Mouse (Mus musculus) limb, embryonic 11.5 days (tissue): Measurements from ENCODE around the gene Hspb2. TPM values are rescaled to one million over a fixed set of nuclear protein-coding genes. Genes with fewer than 3 reads are reported as not detected.
A peak's percentile ranks its signal among the peaks of the same experiment; 100 is the strongest.

Experiments used
- ATAC-seq: fragments of 200-750 bp; cut with Nextera tagmentation; 2 replicates; pipeline ENCODE4 v1.8.0; 2017; ENCODE audit warnings: low read depth; ENCODE audit not compliant: insufficient number of reproducible peaks, low FRiP score, low TSS enrichment
- DNase-seq: peaks from one replicate; pipeline ENCODE4 v3.0.0-alpha.2; 2015; ENCODE audit warnings: low spot score
- H3K27ac ChIP-seq: fragments of 300-500 bp; sonication (generic); replicated peaks from 2 replicates; pipeline ENCODE4 v1.5.1; 2014; ENCODE audit warnings: low read depth, mild to moderate bottlenecking, low read length
- H3K27me3 ChIP-seq: fragments of 300-500 bp; sonication (generic); 2 replicates; pipeline ENCODE4 v1.6.1; 2014; ENCODE audit warnings: mild to moderate bottlenecking, low read length, mixed read lengths; ENCODE audit not compliant: control insufficient read depth, insufficient read depth
- H3K36me3 ChIP-seq: fragments of 300-500 bp; sonication (generic); 2 replicates; pipeline ENCODE4 v1.6.1; 2014; ENCODE audit warnings: mild to moderate bottlenecking, low read length, moderate library complexity, mixed read lengths; ENCODE audit not compliant: control insufficient read depth, insufficient read depth
- H3K4me1 ChIP-seq: fragments of 300-500 bp; sonication (generic); 2 replicates; pipeline ENCODE4 v1.6.1; 2014; ENCODE audit warnings: low read length, mixed read lengths; ENCODE audit not compliant: control insufficient read depth, insufficient read depth
- H3K4me2 ChIP-seq: fragments of 300-500 bp; sonication (generic); 2 replicates; pipeline ENCODE4 v1.6.1; 2014; ENCODE audit warnings: low read depth, mild to moderate bottlenecking, moderate library complexity; ENCODE audit not compliant: severe bottlenecking
- H3K4me3 ChIP-seq: fragments of 300-500 bp; sonication (generic); 2 replicates; pipeline ENCODE4 v1.5.1; 2014; ENCODE audit warnings: low read depth, low read length
- H3K9ac ChIP-seq: fragments of 300-500 bp; sonication (generic); 2 replicates; pipeline ENCODE4 v1.6.1; 2014; ENCODE audit warnings: mild to moderate bottlenecking, low read length
- H3K9me3 ChIP-seq: fragments of 300-500 bp; sonication (generic); 2 replicates; pipeline ENCODE4 v1.6.1; 2016; ENCODE audit warnings: low read length; ENCODE audit not compliant: control insufficient read depth
- WGBS: fragments of 180-500 bp; shearing (Covaris S2); extraction: QIAGEN DNeasy Blood & Tissue Kit; methylation state at CpG from one replicate; pipeline ENCODE4 v1.1.7; 2014; 5-methylcytosine and 5-hydroxymethylcytosine counted together
- polyA plus RNA-seq: library from polyadenylated mRNA; unstranded; fragments of >200 nt; fragmentation: Nextera tagmentation; extraction: Ambion mirVana; gene quantifications from 2 replicates; pipeline ENCODE4 v1.2.1, GENCODE M21; 2014

Gene Hspb2
- polyA plus RNA-seq, 1 experiment from 2014 or later, result 3.5 TPM

DNA sequence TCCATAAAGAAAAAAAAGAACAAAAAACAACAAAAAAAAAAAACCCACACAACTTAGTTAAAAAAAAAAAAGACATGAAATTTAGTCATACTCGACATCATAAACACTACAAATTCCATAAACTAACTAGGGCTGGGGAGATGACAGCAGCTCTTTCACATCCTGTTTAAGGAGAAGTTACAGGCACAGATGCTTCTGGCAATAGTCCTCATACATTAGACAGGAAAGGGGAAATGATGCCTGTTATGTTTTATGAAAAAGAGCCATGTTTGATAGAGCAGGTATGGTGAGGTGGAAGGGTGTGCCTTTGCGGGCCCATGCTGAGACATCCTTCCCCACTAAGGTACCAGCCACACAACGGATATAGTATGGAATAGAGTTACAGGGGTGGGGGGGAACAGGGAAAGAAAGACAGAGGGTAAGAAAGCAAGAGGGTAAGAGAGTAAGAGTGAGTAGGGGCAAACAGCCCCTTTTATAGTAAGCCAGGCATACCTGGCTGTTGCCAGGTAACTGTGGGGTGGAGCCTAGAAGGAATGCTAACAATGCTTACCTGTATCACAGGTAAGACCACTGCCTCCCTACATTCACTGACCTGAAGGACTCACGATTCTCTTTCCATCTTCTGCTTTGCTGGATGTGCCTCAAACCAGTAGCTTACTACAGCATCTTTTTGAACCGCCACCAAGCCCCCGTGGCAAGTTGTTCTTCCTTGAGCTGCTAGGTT is 9.5 kb upstream of the Hspb2 start:
- Histone ChIP-seq H3K36me3 (no peaks in the 10 kb centered on the region), H3K27me3 (no peaks in the 10 kb centered on the region), H3K4me1 (no peaks in the 10 kb centered on the region), H3K4me3 (no peak overlapping the region), H3K4me2 (no peak overlapping the region), H3K27ac (no peak overlapping the region), H3K9ac (no peak overlapping the region), H3K9me3 (no peaks in the 10 kb centered on the region)
- WGBS, result 70% methylated on average over 6 of the region's 6 CpGs
- no peak for ATAC-seq
- no peak for DNase-seq

DNA sequence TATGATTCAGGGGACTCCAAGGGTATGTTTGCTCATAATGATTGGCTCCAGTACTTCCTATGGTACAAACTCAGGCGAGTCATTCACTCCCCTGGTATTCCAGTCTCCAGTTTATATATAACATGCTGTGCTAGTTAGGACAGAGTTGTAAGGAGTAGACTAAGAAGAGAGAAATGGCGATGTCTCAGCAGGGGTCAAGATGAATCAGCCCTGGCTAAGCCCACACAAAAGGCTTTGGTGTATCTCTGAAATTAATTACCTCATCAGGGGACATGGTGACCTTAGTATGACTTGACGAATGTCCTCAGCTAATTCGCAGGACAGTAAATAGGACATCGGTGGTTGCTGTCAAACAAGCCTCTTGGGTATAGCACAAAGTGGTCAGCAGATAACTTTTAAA is 4.6 kb upstream of the Hspb2 start:
- H3K4me3 ChIP-seq, result no peak overlapping the region
- ATAC-seq, result no peak
- H3K36me3 ChIP-seq, result no peaks in the 10 kb centered on the region
- H3K27me3 ChIP-seq, result no peaks in the 10 kb centered on the region
- 45% methylated on average over 5 of the region's 5 CpGs for WGBS
- DNase-seq, result no peak
- H3K4me1 ChIP-seq, result no peaks in the 10 kb centered on the region
- no peak overlapping the region for H3K9ac ChIP-seq
- no peaks in the 10 kb centered on the region for H3K9me3 ChIP-seq
- no peak overlapping the region for H3K27ac ChIP-seq
- no peak overlapping the region for H3K4me2 ChIP-seq

DNA sequence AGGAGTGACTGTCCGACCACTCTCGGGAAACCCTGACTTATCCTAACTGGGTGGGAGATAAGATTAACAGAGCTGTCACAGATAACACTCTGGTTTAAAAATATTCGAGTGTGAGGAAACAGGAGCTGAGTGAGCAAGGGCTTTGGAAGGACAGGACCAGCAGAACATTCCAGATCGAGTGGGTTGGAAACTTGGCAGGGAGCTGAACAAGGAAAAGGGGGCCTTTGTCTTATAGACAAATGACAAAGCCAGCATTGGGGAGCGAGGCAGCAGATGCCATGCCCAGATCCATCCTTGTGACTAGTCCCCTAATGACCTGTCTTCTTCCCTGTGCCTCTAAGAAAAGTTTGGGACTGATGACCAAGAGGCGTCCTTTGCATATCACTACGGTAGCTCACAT is 1.8 kb upstream of the Hspb2 start:
- ATAC-seq (no peak), DNase-seq (no peak)
- Histone ChIP-seq H3K9ac (no peak overlapping the region), H3K27me3 (no peaks in the 10 kb centered on the region), H3K27ac (no peak overlapping the region), H3K4me1 (no peaks in the 10 kb centered on the region), H3K4me2 (no peak overlapping the region), H3K4me3 (no peak overlapping the region), H3K36me3 (no peaks in the 10 kb centered on the region), H3K9me3 (no peaks in the 10 kb centered on the region)
- WGBS, result 78% methylated on average over 7 of the region's 7 CpGs

DNA sequence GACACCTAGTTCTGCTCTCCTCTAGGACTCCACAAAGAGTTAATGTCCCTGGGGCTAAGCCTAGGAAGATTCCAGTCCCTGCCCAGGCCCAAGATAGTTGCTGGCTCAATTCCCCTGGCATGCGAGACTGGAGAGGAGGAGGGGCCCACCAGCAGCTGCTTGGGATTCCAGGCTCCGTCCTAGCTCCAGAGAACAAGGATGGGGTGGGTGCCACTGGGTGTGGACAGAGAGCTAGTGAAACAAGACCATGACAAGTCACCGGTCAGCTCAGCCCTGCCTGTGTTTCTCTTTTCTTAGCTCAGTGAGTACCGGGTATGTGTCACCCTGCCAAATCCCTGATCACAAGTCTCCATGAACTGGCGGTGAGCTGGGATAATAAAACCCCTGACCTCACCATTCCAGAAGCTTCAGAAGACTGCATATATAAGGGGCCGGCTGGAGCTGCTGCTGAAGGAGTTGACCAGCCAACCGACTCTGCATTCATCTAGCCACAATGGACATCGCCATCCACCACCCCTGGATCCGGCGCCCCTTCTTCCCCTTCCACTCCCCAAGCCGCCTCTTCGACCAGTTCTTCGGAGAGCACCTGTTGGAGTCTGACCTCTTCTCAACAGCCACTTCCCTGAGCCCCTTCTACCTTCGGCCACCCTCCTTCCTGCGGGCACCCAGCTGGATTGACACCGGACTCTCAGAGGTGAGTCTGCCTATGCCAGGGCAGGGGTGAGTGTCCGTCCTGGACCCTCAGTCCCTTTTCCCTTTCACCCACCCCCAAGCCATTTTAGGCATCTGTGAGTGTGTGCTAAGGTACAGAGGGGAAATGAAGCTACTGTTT is 846 bp upstream of the Hspb2 start:
- ATAC-seq (no peak), DNase-seq (no peak)
- Histone ChIP-seq H3K36me3 (no peaks in the 10 kb centered on the region), H3K27me3 (no peaks in the 10 kb centered on the region), H3K9ac (no peak overlapping the region), H3K27ac (no peak overlapping the region), H3K4me1 (no peaks in the 10 kb centered on the region), H3K9me3 (no peaks in the 10 kb centered on the region), H3K4me3 (no peak overlapping the region), H3K4me2 (no peak overlapping the region)
- WGBS, result 69% methylated on average over 17 of the region's 17 CpGs

DNA sequence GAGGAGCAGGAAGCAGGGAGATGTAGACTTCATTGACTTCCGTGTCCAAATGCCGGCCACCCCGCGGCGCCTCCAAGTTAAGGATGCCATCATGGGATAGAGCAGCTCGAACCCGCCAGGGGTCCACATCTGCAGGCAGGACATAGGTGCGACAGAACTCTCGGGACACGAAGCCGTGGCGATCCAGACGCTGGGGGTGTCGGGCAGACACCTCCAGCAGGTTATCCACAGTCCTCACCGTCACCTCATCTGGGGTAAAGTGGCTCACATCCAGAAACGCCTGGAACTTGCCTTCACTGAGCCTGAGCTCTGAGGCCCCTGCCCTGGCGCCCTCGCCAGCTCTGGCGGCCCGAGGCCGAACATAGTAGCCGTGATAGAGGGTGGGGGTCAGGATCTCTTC is 831 bp downstream of the Hspb2 start, which contains the start of gene Cryab:
Gene Cryab, plus strand, starts transcription at position 3 of the 400 bp plus-strand sequence.
- DNase-seq (no peak), ATAC-seq (no peak)
- Histone ChIP-seq H3K4me1 (no peaks in the 10 kb centered on the region), H3K9ac (no peak within 1 kb of the TSS), H3K4me2 (no peak within 1 kb of the TSS), H3K4me3 (no peak within 1 kb of the TSS), H3K27me3 (no peaks in the 10 kb centered on the region), H3K27ac (no peak within 1 kb of the TSS), H3K36me3 (no peaks in the 10 kb centered on the region), H3K9me3 (no peaks in the 10 kb centered on the region)
- 65% methylated on average over 22 of the region's 22 CpGs for WGBS

DNA sequence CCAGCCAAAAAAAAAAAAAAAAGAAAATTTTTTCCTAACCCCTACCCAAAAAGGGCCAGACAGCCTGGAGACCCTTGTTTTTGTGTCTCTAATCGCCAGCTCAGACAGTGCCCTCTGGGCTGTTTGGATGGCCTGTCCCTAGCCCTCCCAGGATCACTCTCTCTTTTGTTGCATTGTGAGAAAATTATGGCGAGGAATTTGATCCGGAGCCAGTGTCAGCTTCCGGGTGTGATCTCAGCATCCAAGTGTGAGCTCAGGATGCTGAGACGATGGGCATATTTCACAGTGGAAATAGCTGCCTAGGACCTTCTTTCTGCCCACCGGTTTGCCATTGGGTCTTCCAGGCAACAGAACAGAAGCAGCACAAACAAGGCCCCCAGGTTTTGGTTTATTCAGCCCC is 1.4 kb downstream of the Hspb2 start:
- H3K4me3 ChIP-seq, result no peak overlapping the region
- no peaks in the 10 kb centered on the region for H3K27me3 ChIP-seq
- DNase-seq (no peak), ATAC-seq (no peak)
- H3K9ac ChIP-seq, result no peak overlapping the region
- H3K36me3 ChIP-seq, result no peaks in the 10 kb centered on the region
- WGBS, result 85% methylated on average over 6 of the region's 6 CpGs
- no peaks in the 10 kb centered on the region for H3K9me3 ChIP-seq
- 0 out of 2 replicates have a peak, but pooled peaks cover 3% of the 10 kb centered on the region for H3K4me1 ChIP-seq
- no peak overlapping the region for H3K27ac ChIP-seq
- no peak overlapping the region for H3K4me2 ChIP-seq

DNA sequence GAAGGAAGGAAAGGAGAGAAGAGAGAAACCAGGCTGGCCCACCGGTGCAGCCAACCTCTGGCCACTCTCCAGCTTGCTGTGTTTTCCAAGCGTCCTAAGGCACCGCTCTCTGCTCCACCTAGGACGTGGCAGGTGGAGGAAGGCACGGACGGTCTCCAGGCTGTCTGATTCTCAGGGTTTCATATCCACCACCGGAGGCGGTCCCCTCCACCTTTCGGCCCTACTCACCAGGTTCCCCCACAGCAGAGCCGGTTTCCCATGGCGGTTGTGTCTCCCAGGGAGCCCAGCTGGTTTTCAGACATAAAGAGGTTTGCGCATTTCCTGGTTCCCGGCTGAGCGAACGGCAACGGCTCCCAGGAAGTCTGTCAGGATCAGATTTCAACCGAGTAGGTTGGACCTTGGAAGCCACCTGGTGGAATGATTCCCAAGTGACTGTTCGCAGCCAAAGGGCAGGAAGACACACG is 5.9 kb downstream of the Hspb2 start, which contains the start of gene 2310030G06Rik:
Gene 2310030G06Rik, minus strand, starts transcription at position 323 of the 464 bp plus-strand sequence.
- peak; percentile 58 for DNase-seq
- H3K36me3 ChIP-seq, result no peaks in the 10 kb centered on the region
- H3K9ac ChIP-seq, result peak within 1 kb of the TSS; percentile 46; the same call in 1 of the 2 replicates
- no peaks in the 10 kb centered on the region for H3K27me3 ChIP-seq
- 0 out of 2 replicates have a peak, but pooled peaks cover 3% of the 10 kb centered on the region for H3K4me1 ChIP-seq
- H3K9me3 ChIP-seq, result no peaks in the 10 kb centered on the region
- no peak for ATAC-seq
- peak within 1 kb of the TSS; percentile 20 for H3K4me3 ChIP-seq
- peak within 1 kb of the TSS; percentile 55 for H3K4me2 ChIP-seq
- WGBS, result 2% methylated on average over 19 of the region's 19 CpGs
- H3K27ac ChIP-seq, result no peak within 1 kb of the TSS

DNA sequence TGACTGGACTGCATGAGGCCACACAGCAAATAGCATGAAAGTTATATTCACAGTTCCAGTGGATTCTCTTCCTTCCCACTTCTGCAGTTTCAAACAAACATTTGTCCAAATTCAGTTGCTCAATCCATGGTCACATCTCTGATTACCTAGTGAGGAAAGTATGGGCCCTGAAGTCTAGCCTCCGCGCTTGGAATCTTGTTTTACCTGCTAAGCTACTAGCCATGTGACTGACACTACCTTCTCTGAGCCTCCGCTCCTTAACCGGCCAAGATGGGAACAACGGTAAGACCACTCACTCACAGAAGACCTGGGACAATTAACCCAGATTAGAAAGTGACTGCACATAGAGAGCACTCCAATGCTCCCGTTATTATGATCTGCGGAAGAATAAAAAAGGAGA is 6.3 kb downstream of the Hspb2 start:
- H3K27me3 ChIP-seq, result no peaks in the 10 kb centered on the region
- DNase-seq (no peak), ATAC-seq (no peak)
- H3K4me1 ChIP-seq, result 0 out of 2 replicates have a peak, but pooled peaks cover 3% of the 10 kb centered on the region
- H3K4me2 ChIP-seq, result peak overlapping the region; percentile 55; the same call in 1 of the 2 replicates
- H3K9me3 ChIP-seq, result no peaks in the 10 kb centered on the region
- WGBS, result 13% methylated on average over 7 of the region's 7 CpGs
- no peaks in the 10 kb centered on the region for H3K36me3 ChIP-seq
- 0 out of 2 replicates have a peak overlapping the region, but pooled peaks have one; percentile 20 for H3K4me3 ChIP-seq
- H3K9ac ChIP-seq, result peak overlapping the region; percentile 46; the same call in 1 of the 2 replicates
- no peak overlapping the region for H3K27ac ChIP-seq
